Mouse (Mus musculus) spleen, adult 2 months (tissue): ENCODE measurements around the gene Tacr1.

Source experiments
- CTCF ChIP-seq: fragments of 200-500 bp; IDR thresholded peaks from 2 replicates; pipeline ENCODE4 v1.5.1; 2011; ENCODE audit warnings: mild to moderate bottlenecking, inconsistent platforms; ENCODE audit not compliant: insufficient read depth, insufficient read length, insufficient replicate concordance; ENCODE audit errors: extremely low read depth
- POLR2A ChIP-seq: fragments of 200-500 bp; IDR thresholded peaks from 2 replicates; pipeline ENCODE4 v1.6.1; 2011; ENCODE audit warnings: low read depth, low read length, inconsistent platforms

DNA sequence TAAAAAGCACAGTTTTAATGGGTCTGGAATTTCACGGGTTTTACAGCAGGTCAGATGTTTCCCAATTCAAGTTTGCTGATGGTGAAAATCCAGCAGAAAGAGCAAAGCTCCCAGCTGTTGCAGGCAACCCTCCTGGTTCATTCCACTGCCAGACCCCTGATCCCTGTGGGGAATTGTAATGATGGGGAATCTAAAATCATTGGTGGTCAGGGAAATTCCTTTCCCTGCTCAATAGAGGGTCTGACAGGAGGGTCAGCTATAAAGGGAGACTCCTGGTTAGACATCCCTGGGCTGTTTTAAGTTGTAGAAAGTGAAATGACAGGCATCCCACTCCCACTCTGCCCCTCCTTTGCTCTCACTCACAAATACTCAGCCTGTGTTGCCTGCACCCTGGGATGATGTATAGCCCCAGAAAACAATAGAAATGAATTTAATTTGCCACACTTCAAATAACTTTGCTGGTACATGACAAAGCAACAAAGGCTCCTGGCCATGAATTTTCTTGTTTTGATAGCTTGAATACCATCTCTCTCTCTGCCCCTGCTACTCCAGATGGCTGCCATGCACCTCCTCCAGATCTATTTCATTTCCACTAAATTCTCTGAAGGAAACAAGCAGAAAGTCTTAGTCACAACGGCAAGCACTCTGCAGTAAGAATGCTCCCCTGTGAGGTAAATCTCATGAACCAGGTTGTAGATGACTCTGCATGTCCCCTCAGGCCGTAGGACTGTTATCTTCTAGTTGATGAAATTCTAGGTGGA, 123.2 kb downstream of the Tacr1 start:
- TF ChIP-seq CTCF (no peak), POLR2A (no peak)
